Mouse (Mus musculus) small intestine, adult 2 months (tissue): ENCODE measurements around the gene Cdk7.

Source experiments
- CTCF ChIP-seq: fragments of 200-500 bp; IDR thresholded peaks from 2 replicates; pipeline ENCODE4 v1.5.1; 2012; ENCODE audit warnings: low read depth, mild to moderate bottlenecking, control low read depth, inconsistent platforms, low read length, moderate library complexity, mixed read lengths; ENCODE audit not compliant: insufficient replicate concordance, insufficient read length; ENCODE audit errors: extremely low read depth
- POLR2A ChIP-seq: fragments of 200-500 bp; IDR thresholded peaks from 2 replicates; pipeline ENCODE4 v1.6.1; 2012; ENCODE audit warnings: low read depth, mild to moderate bottlenecking, control low read depth, inconsistent platforms, low read length, moderate library complexity

- TF ChIP-seq CTCF, result peak; percentile 71; the same call in 1 of the 2 replicates
- no peak for TF ChIP-seq POLR2A
These were observed 70.8 kb downstream of the Cdk7 start for GRCm38 (mm10) chr13:100659864-100660456.
